Mouse (Mus musculus) stomach, embryonic 15.5 days (tissue): ENCODE measurements around the gene Amigo3. TPM values are rescaled to one million over a fixed set of nuclear protein-coding genes. Genes with fewer than 3 reads are reported as not detected.

Experiments
- ATAC-seq: fragments of 200-750 bp; cut with Nextera tagmentation; 2 replicates; pipeline ENCODE4 v1.8.0; 2017; ENCODE audit warnings: low read depth, moderate number of reproducible peaks, moderate TSS enrichment; ENCODE audit not compliant: insufficient read depth, low FRiP score
- H3K27ac ChIP-seq: fragments of 300-500 bp; sonication (generic); 2 replicates; pipeline ENCODE4 v1.5.1; 2015; ENCODE audit warnings: mild to moderate bottlenecking, inconsistent platforms
- H3K27me3 ChIP-seq: fragments of 300-500 bp; sonication (generic); replicated peaks from 2 replicates; pipeline ENCODE4 v1.6.1; 2015; ENCODE audit warnings: inconsistent platforms
- H3K36me3 ChIP-seq: fragments of 300-500 bp; sonication (generic); 2 replicates; pipeline ENCODE4 v1.6.1; 2015; ENCODE audit warnings: inconsistent platforms
- H3K4me1 ChIP-seq: fragments of 300-500 bp; sonication (generic); 2 replicates; pipeline ENCODE4 v1.6.1; 2015; ENCODE audit warnings: inconsistent platforms
- H3K4me2 ChIP-seq: fragments of 300-500 bp; sonication (generic); 2 replicates; pipeline ENCODE4 v1.6.1; 2015; ENCODE audit warnings: mild to moderate bottlenecking, inconsistent platforms
- H3K4me3 ChIP-seq: fragments of 300-500 bp; sonication (generic); replicated peaks from 2 replicates; pipeline ENCODE4 v1.5.1; 2015; ENCODE audit warnings: inconsistent platforms
- H3K9ac ChIP-seq: fragments of 300-500 bp; sonication (generic); 2 replicates; pipeline ENCODE4 v1.6.1; 2015; ENCODE audit warnings: inconsistent platforms
- H3K9me3 ChIP-seq: fragments of 300-500 bp; sonication (generic); 2 replicates; pipeline ENCODE4 v1.6.1; 2016; ENCODE audit warnings: inconsistent platforms
- WGBS: fragments of 180-500 bp; shearing (Covaris S2); methylation state at CpG from one replicate; pipeline ENCODE4 v1.1.7; 2015; 5-methylcytosine and 5-hydroxymethylcytosine counted together
- polyA plus RNA-seq: library from polyadenylated mRNA; unstranded; fragments of >200 nt; fragmentation: Nextera tagmentation; extraction: Ambion mirVana; gene quantifications from 2 replicates; pipeline ENCODE4 v1.2.1, GENCODE M21; 2015

Gene Amigo3
- polyA plus RNA-seq, 1 experiment from 2014 or later, result 3.6 TPM

DNA sequence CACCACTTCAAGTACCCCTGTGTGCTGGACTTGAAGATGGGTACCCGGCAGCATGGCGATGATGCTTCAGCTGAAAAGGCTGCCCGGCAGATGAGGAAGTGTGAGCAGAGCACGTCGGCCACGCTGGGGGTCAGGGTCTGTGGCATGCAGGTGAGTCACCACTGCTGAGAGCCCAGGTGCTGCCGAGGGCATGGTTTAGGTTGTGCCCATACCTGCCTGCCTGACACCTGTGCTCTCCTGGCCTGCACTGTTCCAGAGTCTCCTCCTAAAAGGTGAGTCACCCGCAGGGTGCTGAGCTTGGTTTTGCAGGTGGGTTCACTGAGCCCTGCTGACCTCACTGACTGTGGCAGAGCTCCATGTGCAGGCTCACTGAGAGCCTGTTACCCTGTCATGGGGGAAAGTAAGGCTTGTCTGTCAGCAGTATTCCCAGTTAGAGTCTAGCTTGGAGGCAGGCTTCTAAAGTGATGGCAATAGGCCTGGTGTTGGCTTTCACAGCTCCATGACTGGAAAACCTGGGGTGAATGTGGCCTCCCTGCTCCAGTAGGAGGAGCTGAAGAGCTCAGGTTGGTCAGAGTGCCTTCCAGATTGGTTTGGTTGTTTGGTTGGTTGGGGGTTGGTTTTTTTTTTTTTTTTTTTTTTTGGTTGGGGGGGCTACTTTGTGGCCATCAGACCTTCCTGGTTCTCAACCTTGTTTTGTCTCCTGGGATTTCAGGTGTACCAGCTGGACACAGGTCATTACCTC, 8.0 kb upstream of the Amigo3 start:
- Histone ChIP-seq H3K4me3 (no peak overlapping the region), H3K4me2 (no peak overlapping the region), H3K36me3 (peaks cover 48% of the 10 kb centered on the region), H3K9ac (no peak overlapping the region), H3K27ac (no peak overlapping the region), H3K4me1 (peaks cover 16% of the 10 kb centered on the region), H3K9me3 (no peaks in the 10 kb centered on the region), H3K27me3 (no peaks in the 10 kb centered on the region)
- 95% methylated on average over 8 of the region's 8 CpGs for WGBS
- ATAC-seq, result no peak

DNA sequence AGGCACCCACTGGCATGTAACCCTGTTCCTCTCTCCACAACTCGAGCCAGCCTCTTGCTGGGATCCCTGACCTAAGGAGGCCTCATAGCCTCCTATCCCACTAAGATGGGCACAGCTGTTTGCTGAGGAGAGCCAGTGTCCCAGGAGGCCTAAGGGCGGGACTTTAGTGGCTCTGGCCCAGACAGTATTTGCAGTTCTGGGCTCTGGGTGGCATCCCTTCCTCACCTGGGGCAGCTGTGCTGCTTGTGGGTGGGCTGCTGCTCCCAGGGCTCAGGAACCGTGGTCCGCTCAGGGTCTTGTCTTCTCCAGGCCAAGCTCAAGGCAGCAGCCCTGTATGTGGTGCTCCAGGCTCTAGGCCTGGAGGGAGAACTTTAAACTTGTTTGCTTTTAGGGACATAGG, 6.4 kb upstream of the Amigo3 start:
- H3K36me3 ChIP-seq, result peaks cover 41% of the 10 kb centered on the region
- H3K4me1 ChIP-seq, result peaks cover 18% of the 10 kb centered on the region
- no peaks in the 10 kb centered on the region for H3K9me3 ChIP-seq
- H3K9ac ChIP-seq, result no peak overlapping the region
- no peaks in the 10 kb centered on the region for H3K27me3 ChIP-seq
- 84% methylated on average over 4 of the region's 4 CpGs for WGBS
- no peak overlapping the region for H3K27ac ChIP-seq
- H3K4me3 ChIP-seq, result no peak overlapping the region
- ATAC-seq, result no peak
- no peak overlapping the region for H3K4me2 ChIP-seq

DNA sequence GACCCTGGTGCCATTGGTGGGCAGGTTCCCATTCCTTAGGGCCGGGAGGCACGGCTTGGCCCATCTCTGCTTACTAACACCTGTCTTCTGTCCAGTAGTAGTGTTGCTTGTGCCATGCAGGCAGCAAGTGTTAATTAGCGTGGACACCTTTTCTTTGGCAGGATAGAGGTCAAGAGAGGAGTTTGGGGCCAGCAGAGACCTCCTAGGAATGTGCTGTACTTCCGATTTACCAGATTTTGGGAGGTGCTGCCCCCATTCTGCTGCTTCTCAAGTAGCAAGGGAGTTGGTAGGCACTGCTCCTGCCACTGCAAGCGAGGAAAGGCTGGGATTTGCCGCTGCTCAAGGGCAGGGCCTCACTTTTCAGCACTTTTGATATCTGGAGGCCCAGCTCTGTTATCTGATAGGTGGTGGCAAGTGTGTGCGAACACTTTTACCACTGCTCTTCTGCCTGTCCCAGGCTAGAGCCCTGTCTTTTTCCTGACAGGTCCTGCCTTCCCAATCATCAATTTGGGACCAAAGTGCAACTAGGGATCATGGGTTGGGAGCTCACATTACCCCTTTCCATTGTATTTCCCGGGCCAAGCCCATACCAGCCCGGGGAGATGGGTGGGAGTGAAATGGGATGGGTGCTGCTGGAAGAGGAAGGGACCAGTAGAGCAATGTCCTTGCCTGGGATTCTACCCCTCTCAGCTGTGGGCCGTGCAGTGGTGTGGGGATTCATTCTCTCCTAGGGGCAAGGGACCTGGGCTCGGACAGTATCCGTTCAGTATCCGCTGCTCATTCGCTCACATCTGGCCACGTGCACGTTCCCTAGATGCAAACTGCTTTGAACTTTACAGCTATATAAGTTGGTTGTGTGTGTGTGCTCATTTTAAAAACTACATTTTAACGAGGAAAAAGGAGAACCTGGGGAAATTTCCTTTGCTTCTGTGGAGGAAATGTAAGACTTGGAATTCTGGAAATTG, 5.1 kb upstream of the Amigo3 start:
- peak overlapping the region; percentile 70 for H3K4me2 ChIP-seq
- peak overlapping the region; percentile 66 for H3K4me3 ChIP-seq
- no peak for ATAC-seq
- no peaks in the 10 kb centered on the region for H3K27me3 ChIP-seq
- H3K36me3 ChIP-seq, result peaks cover 37% of the 10 kb centered on the region
- H3K9ac ChIP-seq, result peak overlapping the region; percentile 1; the same call in 1 of the 2 replicates
- 46% methylated on average over 17 of the region's 17 CpGs for WGBS
- no peaks in the 10 kb centered on the region for H3K9me3 ChIP-seq
- peaks cover 25% of the 10 kb centered on the region for H3K4me1 ChIP-seq
- peak overlapping the region; percentile 76 for H3K27ac ChIP-seq

DNA sequence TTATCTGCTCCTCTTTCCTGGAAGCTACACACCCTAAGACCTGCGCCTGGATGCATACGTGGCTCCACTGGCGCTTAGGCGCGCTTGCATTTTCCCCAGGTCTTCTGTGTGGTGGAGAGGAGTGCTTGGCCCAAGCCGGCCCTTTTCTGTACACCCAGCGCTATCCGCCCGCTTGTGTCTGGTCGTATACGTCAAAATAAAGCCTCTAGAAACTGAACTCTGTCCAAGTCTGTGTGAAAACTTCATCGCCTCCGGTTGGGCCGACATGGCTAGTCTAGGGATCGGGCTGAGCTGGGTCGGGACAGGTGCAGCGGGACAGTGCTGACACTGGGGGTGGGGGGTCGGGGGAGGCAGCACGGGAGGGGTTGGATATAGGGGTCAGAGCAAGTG, 4.4 kb upstream of the Amigo3 start:
- Histone ChIP-seq H3K4me3 (peak overlapping the region; percentile 66), H3K4me1 (peaks cover 31% of the 10 kb centered on the region), H3K9ac (peak overlapping the region; percentile 1; the same call in 1 of the 2 replicates), H3K4me2 (peak overlapping the region; percentile 70), H3K27ac (peak overlapping the region; percentile 76), H3K27me3 (no peaks in the 10 kb centered on the region), H3K9me3 (no peaks in the 10 kb centered on the region), H3K36me3 (peaks cover 32% of the 10 kb centered on the region)
- ATAC-seq, result 0 out of 2 replicates have a peak, but pooled peaks have one; percentile 1
- WGBS, result under 1% methylated on average over 19 of the region's 19 CpGs

DNA sequence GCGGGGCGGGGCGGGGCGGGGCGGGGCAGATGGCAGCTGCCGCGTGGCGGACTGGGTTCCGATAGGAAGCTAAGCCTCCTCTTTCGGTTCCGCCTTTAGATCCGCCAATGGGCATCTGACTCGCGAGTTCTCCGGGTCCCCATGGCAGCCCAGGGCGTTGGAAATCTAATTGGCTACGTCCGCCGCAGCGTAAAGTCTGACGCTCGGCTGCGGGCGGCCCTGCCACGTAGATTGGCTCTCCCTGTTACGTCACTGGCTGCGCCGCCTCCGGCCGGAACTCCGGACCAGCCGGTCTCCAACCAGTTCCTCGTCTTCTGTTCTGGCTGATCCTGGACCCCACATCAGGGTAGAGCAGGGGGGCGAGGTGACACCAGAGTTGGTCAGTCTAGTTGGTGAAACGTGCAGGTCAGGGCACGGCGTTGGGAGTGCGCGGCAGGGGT, 3.9 kb upstream of the Amigo3 start, which contains the start of gene Gmppb:
Gene Gmppb (plus strand): TSS at position 227 of the 440 bp plus-strand sequence.
- Histone ChIP-seq H3K36me3 (peaks cover 32% of the 10 kb centered on the region), H3K4me3 (peak within 1 kb of the TSS; percentile 66), H3K9ac (peak within 1 kb of the TSS; percentile 68), H3K27ac (peak within 1 kb of the TSS; percentile 81), H3K9me3 (no peaks in the 10 kb centered on the region), H3K4me2 (peak within 1 kb of the TSS; percentile 81), H3K27me3 (no peaks in the 10 kb centered on the region), H3K4me1 (peaks cover 33% of the 10 kb centered on the region)
- WGBS, result 0% methylated on average over 35 of the region's 39 CpGs
- peak; percentile 93 for ATAC-seq

- ATAC-seq, result no peak
Observed at GRCm38 (mm10) chr9:108049561-108050251, 3.3 kb upstream of the Amigo3 start.

DNA sequence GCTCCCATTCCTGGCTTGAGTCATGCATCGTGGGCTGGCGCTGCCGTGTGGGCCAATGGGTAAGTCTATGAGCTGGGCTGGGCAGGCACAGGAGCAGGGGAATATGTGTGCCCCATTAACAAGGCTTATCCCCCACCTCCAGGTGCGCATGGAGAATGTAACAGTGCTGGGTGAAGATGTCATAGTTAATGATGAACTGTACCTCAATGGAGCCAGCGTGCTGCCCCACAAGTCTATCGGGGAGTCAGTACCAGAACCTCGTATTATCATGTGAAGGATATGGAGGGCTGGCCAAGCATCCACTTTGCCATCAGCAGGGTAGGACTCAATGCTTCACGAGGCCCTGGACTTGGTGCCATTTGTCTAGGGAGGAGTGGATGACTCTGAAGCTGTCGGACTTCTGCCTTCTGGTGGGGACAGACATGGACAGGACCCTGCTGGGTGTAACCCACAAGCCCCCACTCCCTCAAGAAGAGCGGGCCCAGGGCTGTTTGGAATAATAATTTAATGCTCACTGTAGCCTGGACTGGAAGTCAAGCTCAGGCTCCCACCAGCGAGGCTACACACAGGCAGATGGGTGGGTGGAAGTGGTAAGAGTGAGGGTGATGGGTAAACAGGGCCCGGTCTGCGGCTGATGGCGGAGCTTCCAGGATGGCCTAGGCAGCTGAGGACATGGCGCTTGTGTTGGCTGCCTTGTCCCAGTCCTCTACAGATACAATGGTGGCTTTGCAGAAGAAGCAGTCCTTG, 1.6 kb upstream of the Amigo3 start:
- H3K9me3 ChIP-seq, result no peaks in the 10 kb centered on the region
- H3K4me2 ChIP-seq, result no peak overlapping the region
- H3K27me3 ChIP-seq, result no peaks in the 10 kb centered on the region
- H3K9ac ChIP-seq, result no peak overlapping the region
- ATAC-seq, result no peak
- peaks cover 33% of the 10 kb centered on the region for H3K4me1 ChIP-seq
- WGBS, result 93% methylated on average over 15 of the region's 15 CpGs
- no peak overlapping the region for H3K27ac ChIP-seq
- H3K4me3 ChIP-seq, result no peak overlapping the region
- H3K36me3 ChIP-seq, result peaks cover 21% of the 10 kb centered on the region

More at GRCm38 (mm10) chr9:108049561-108050251, 3.3 kb upstream of the Amigo3 start:
- no peaks in the 10 kb centered on the region for H3K9me3 ChIP-seq
- peaks cover 33% of the 10 kb centered on the region for H3K4me1 ChIP-seq
- peaks cover 29% of the 10 kb centered on the region for H3K36me3 ChIP-seq
- H3K4me2 ChIP-seq, result peak overlapping the region; percentile 81
- WGBS, result 40% methylated on average over 15 of the region's 15 CpGs
- no peaks in the 10 kb centered on the region for H3K27me3 ChIP-seq
- H3K27ac ChIP-seq, result peak overlapping the region; percentile 81
- H3K9ac ChIP-seq, result peak overlapping the region; percentile 68
- peak overlapping the region; percentile 66 for H3K4me3 ChIP-seq

DNA sequence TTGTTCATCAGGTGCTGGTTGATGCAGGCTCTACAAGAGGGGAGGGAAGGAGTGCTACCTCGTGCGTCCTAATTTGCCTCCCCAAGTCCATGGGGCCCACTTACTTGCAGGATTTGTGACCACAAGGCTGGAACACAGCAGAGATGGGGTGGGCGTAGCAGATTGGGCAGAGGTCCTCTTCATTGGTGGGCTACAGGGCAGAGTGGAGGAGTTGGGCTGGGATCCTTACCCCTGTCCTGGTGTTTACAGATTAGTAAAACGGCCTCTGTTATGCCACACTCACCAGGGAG, 1.1 kb upstream of the Amigo3 start:
- Histone ChIP-seq H3K27me3 (no peaks in the 10 kb centered on the region), H3K27ac (no peak overlapping the region; the same call in 1 of the 2 replicates), H3K4me1 (peaks cover 30% of the 10 kb centered on the region), H3K4me3 (no peak overlapping the region), H3K4me2 (no peak overlapping the region), H3K9ac (no peak overlapping the region), H3K9me3 (no peaks in the 10 kb centered on the region), H3K36me3 (peaks cover 17% of the 10 kb centered on the region; the same call in 1 of the 2 replicates)
- ATAC-seq, result no peak
- WGBS, result 86% methylated on average over 4 of the region's 4 CpGs

DNA sequence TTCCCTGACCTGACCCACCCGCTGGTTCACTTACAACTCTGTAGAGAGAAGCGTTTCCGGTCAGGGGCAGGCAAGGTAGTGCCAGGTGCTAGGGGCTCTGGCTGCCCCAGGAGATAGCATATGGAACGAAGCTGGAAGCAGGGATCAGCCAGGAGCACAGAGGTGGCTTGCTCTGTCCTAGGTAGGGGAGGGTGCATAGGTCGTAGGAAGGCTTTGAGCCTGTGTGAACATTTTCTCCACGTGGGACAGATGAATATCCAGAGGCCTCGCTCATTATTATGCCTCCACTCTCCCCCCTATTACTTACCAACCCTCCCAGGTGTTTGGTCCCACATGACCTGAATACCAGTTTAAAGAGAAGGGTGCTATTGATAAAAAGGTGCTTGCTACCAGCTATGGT, 548 bp upstream of the Amigo3 start:
- 68% methylated on average over 7 of the region's 7 CpGs for WGBS
- H3K27me3 ChIP-seq, result no peaks in the 10 kb centered on the region
- no peak overlapping the region for H3K4me3 ChIP-seq
- peaks cover 17% of the 10 kb centered on the region; the same call in 1 of the 2 replicates for H3K36me3 ChIP-seq
- H3K4me2 ChIP-seq, result no peak overlapping the region
- no peak for ATAC-seq
- peaks cover 30% of the 10 kb centered on the region for H3K4me1 ChIP-seq
- H3K9me3 ChIP-seq, result no peaks in the 10 kb centered on the region
- no peak overlapping the region for H3K9ac ChIP-seq
- H3K27ac ChIP-seq, result peak overlapping the region; percentile 38; the same call in 1 of the 2 replicates

- H3K9me3 ChIP-seq, result no peaks in the 10 kb centered on the region
- H3K27me3 ChIP-seq, result no peaks in the 10 kb centered on the region
- H3K36me3 ChIP-seq, result peaks cover 23% of the 10 kb centered on the region
- peak overlapping the region; percentile 50 for H3K4me2 ChIP-seq
- no peak overlapping the region for H3K4me3 ChIP-seq
- H3K27ac ChIP-seq, result peak overlapping the region; percentile 70; the same call in 1 of the 2 replicates
- peaks cover 20% of the 10 kb centered on the region for H3K4me1 ChIP-seq
- no peak overlapping the region for H3K9ac ChIP-seq
- no peak for ATAC-seq
- WGBS, result 87% methylated on average over 15 of the region's 15 CpGs
Observed at GRCm38 (mm10) chr9:108053665-108054225, 786 bp downstream of the Amigo3 start.
